Mouse (Mus musculus) hindbrain, embryonic 11.5 days (tissue): ENCODE measurements around the gene Rbm25. TPM values are rescaled to one million over a fixed set of nuclear protein-coding genes. Genes with fewer than 3 reads are reported as not detected.

Experiments used
- ATAC-seq: fragments of 200-750 bp; cut with Nextera tagmentation; 2 replicates; pipeline ENCODE4 v1.8.0; 2017; ENCODE audit warnings: mild to moderate bottlenecking, moderate TSS enrichment, moderate library complexity; ENCODE audit not compliant: low FRiP score
- DNase-seq: peaks from one replicate; pipeline ENCODE4 v3.0.0-alpha.2; 2015; ENCODE audit warnings: low spot score
- H3K27ac ChIP-seq: fragments of 300-500 bp; sonication (generic); 2 replicates; pipeline ENCODE4 v1.5.1; 2014; ENCODE audit warnings: mild to moderate bottlenecking, low read depth, low read length
- H3K27me3 ChIP-seq: fragments of 300-500 bp; sonication (generic); 2 replicates; pipeline ENCODE4 v1.6.1; 2014; ENCODE audit warnings: mild to moderate bottlenecking, low read length, moderate library complexity, mixed read lengths; ENCODE audit not compliant: control insufficient read depth, insufficient read depth
- H3K36me3 ChIP-seq: fragments of 300-500 bp; sonication (generic); 2 replicates; pipeline ENCODE4 v1.6.1; 2014; ENCODE audit warnings: mild to moderate bottlenecking, low read length, moderate library complexity, mixed read lengths; ENCODE audit not compliant: control insufficient read depth, insufficient read depth
- H3K4me1 ChIP-seq: fragments of 300-500 bp; sonication (generic); replicated peaks from 2 replicates; pipeline ENCODE4 v1.6.1; 2014; ENCODE audit warnings: low read length, mixed read lengths; ENCODE audit not compliant: control insufficient read depth, insufficient read depth
- H3K4me2 ChIP-seq: fragments of 300-500 bp; sonication (generic); replicated peaks from 2 replicates; pipeline ENCODE4 v1.6.1; 2014; ENCODE audit warnings: mild to moderate bottlenecking, low read depth, low read length
- H3K4me3 ChIP-seq: fragments of 300-500 bp; sonication (generic); 2 replicates; pipeline ENCODE4 v1.5.1; 2014; ENCODE audit warnings: low read depth, low read length
- H3K9ac ChIP-seq: fragments of 300-500 bp; sonication (generic); 2 replicates; pipeline ENCODE4 v1.6.1; 2014; ENCODE audit warnings: low read depth, low read length
- H3K9me3 ChIP-seq: fragments of 300-500 bp; sonication (generic); 2 replicates; pipeline ENCODE4 v1.6.1; 2016; ENCODE audit warnings: low read length; ENCODE audit not compliant: control insufficient read depth
- WGBS: fragments of 180-500 bp; shearing (Covaris S2); extraction: QIAGEN DNeasy Blood & Tissue Kit; methylation state at CpG from one replicate; pipeline ENCODE4 v1.1.7; 2014; 5-methylcytosine and 5-hydroxymethylcytosine counted together
- polyA plus RNA-seq: library from polyadenylated mRNA; unstranded; fragments of >200 nt; fragmentation: Nextera tagmentation; extraction: Ambion mirVana; gene quantifications from 2 replicates; pipeline ENCODE4 v1.2.1, GENCODE M21; 2014

Gene Rbm25
- polyA plus RNA-seq, 1 experiment from 2014 or later: 316 TPM

DNA sequence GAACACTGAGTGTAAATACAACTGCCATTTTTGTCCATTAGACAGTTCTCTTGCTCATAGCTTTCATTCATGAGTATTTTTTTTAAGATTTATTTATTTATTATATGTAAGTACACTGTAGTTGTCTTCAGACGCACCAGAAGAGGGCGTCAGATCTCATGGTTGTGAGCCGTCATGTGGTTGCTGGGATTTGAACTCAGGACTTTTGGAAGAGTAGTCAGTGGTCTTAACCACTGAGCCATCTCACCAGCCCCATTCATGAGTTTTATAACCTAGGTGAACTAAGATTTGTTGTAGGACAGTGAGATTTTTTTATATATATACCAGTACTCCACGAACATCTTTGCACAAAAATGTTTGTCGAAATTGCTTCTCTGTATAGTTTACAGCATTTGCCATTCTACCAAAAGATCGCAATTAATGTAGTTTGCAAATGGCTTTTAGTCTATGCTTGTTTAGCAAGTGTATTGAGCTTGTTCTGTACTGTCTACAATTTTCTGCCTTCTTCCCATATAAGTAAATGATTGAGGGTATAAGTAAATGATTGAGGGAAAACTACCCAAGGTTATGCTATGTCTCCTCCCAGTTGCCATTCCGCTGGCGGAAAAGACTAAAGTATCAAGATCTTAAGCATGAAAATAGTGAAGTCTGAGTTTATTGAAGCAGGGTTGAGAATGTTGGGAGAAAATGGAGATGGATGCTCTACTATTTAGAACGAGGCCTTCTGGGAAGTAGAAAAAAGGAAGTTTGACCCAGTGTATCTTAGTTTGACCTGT, 55.7 kb downstream of the Rbm25 start:
- H3K27ac ChIP-seq: no peak overlapping the region
- no peak overlapping the region for H3K4me3 ChIP-seq
- no peaks in the 10 kb centered on the region for H3K27me3 ChIP-seq
- no peaks in the 10 kb centered on the region for H3K36me3 ChIP-seq
- 93% methylated on average over 9 of the region's 9 CpGs for WGBS
- ATAC-seq (no peak), DNase-seq (no peak)
- H3K9me3 ChIP-seq: no peaks in the 10 kb centered on the region
- H3K9ac ChIP-seq: no peak overlapping the region
- H3K4me1 ChIP-seq: no peaks in the 10 kb centered on the region
- no peak overlapping the region for H3K4me2 ChIP-seq

- no peaks in the 10 kb centered on the region for H3K9me3 ChIP-seq
- no peaks in the 10 kb centered on the region for H3K27me3 ChIP-seq
- no peaks in the 10 kb centered on the region for H3K4me1 ChIP-seq
- H3K4me3 ChIP-seq: peak within 1 kb of the TSS; percentile 92
- H3K27ac ChIP-seq: peak within 1 kb of the TSS; percentile 85
- DNase-seq: peak; percentile 97
- peak; percentile 99 for ATAC-seq
- peak within 1 kb of the TSS; percentile 74 for H3K4me2 ChIP-seq
- peak within 1 kb of the TSS; percentile 89 for H3K9ac ChIP-seq
- under 1% methylated on average over 32 of the region's 38 CpGs for WGBS
- no peaks in the 10 kb centered on the region for H3K36me3 ChIP-seq
These were observed 56.9 kb downstream of the Rbm25 start, which contains the start of gene Psen1 for GRCm38 (mm10) chr12:83687934-83688315. TSS of gene Psen1 (plus strand) at chr12:83688152.

- peak; percentile 69 for DNase-seq
- peak overlapping the region; percentile 89 for H3K9ac ChIP-seq
- ATAC-seq: peak; percentile 89
- no peaks in the 10 kb centered on the region for H3K4me1 ChIP-seq
- peak overlapping the region; percentile 85 for H3K27ac ChIP-seq
- no peaks in the 10 kb centered on the region for H3K36me3 ChIP-seq
- H3K4me2 ChIP-seq: peak overlapping the region; percentile 74
- H3K27me3 ChIP-seq: no peaks in the 10 kb centered on the region
- WGBS: 2% methylated on average over 49 of the region's 49 CpGs
- peak overlapping the region; percentile 92 for H3K4me3 ChIP-seq
- H3K9me3 ChIP-seq: no peaks in the 10 kb centered on the region
These were observed 57.5 kb downstream of the Rbm25 start for GRCm38 (mm10) chr12:83688316-83689086.

GRCm38 (mm10) chr12:83689087-83689432, 58.0 kb downstream of the Rbm25 start:
- 40% methylated on average over 6 of the region's 6 CpGs for WGBS
- Histone ChIP-seq H3K4me2 (peak overlapping the region; percentile 74), H3K4me1 (no peaks in the 10 kb centered on the region), H3K4me3 (peak overlapping the region; percentile 92), H3K9ac (peak overlapping the region; percentile 89), H3K27ac (peak overlapping the region; percentile 85; the same call in 1 of the 2 replicates), H3K9me3 (no peaks in the 10 kb centered on the region), H3K27me3 (no peaks in the 10 kb centered on the region), H3K36me3 (no peaks in the 10 kb centered on the region)
- DNase-seq (no peak), ATAC-seq (no peak)

GRCm38 (mm10) chr12:83694011-83694410, 63.0 kb downstream of the Rbm25 start:
- Histone ChIP-seq H3K9ac (no peak overlapping the region), H3K27ac (no peak overlapping the region), H3K9me3 (no peaks in the 10 kb centered on the region), H3K4me3 (no peak overlapping the region), H3K4me2 (no peak overlapping the region), H3K4me1 (no peaks in the 10 kb centered on the region), H3K27me3 (no peaks in the 10 kb centered on the region), H3K36me3 (no peaks in the 10 kb centered on the region)
- DNase-seq (no peak), ATAC-seq (no peak)
- WGBS: 95% methylated on average over 5 of the region's 5 CpGs

GRCm38 (mm10) chr12:83694669-83695068, 63.6 kb downstream of the Rbm25 start:
- 83% methylated on average over 3 of the region's 3 CpGs for WGBS

DNA sequence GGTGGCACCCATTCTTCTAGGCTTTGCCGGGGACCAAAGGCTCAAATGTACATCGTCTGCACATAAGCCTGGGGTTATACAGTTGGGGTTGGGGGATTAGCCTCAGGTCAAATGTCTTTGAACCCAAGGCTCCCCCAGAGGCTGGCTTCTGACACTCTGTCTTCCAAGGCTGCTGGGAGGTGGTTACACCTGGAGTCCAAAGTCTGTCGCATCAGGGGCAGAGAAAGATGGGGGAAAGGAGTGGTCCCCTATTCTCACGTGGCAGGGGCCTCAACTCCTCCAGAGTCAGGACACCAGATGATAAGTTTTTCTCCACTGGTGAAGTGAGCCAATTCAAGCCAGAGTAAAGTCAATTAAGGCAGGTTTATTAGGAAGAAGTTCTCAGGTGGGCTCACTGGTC, 67.6 kb downstream of the Rbm25 start:
- 92% methylated on average over 4 of the region's 4 CpGs for WGBS
- H3K36me3 ChIP-seq: no peaks in the 10 kb centered on the region
- DNase-seq: no peak

More at GRCm38 (mm10) chr12:83694669-83695068, 63.6 kb downstream of the Rbm25 start:
- Histone ChIP-seq H3K36me3 (no peaks in the 10 kb centered on the region), H3K9me3 (no peaks in the 10 kb centered on the region), H3K4me1 (no peaks in the 10 kb centered on the region), H3K4me2 (no peak overlapping the region), H3K27me3 (no peaks in the 10 kb centered on the region), H3K9ac (no peak overlapping the region), H3K4me3 (no peak overlapping the region), H3K27ac (no peak overlapping the region)
- ATAC-seq (no peak), DNase-seq (no peak)

GRCm38 (mm10) chr12:83701608-83702007, 70.6 kb downstream of the Rbm25 start:
- DNase-seq (no peak), ATAC-seq (no peak)
- Histone ChIP-seq H3K27ac (no peak overlapping the region), H3K27me3 (no peaks in the 10 kb centered on the region), H3K9me3 (no peaks in the 10 kb centered on the region), H3K4me3 (no peak overlapping the region), H3K9ac (no peak overlapping the region), H3K4me2 (no peak overlapping the region), H3K36me3 (no peaks in the 10 kb centered on the region), H3K4me1 (no peaks in the 10 kb centered on the region)
- 90% methylated on average over 7 of the region's 7 CpGs for WGBS

More for the DNA sequence above, 67.6 kb downstream of the Rbm25 start:
- ATAC-seq: no peak
- no peak overlapping the region for H3K4me3 ChIP-seq
- no peaks in the 10 kb centered on the region for H3K4me1 ChIP-seq
- H3K4me2 ChIP-seq: no peak overlapping the region
- H3K27me3 ChIP-seq: no peaks in the 10 kb centered on the region
- no peak overlapping the region for H3K27ac ChIP-seq
- no peaks in the 10 kb centered on the region for H3K9me3 ChIP-seq
- H3K9ac ChIP-seq: no peak overlapping the region
